Mouse (Mus musculus) embryonic fibroblast, embryonic 13.5 days (primary cell): ENCODE data around the gene Rad21l. TPM values are rescaled to one million over a fixed set of nuclear protein-coding genes. Genes with fewer than 3 reads are reported as not detected.

ENCODE experiments used
- H3K27ac ChIP-seq: 2 replicates; pipeline ENCODE4 v1.5.1; 2012; ENCODE audit warnings: low read length, control low read depth, inconsistent platforms; ENCODE audit not compliant: insufficient read depth
- H3K4me1 ChIP-seq: 2 replicates; pipeline ENCODE4 v1.6.1; 2011; ENCODE audit warnings: low read length; ENCODE audit not compliant: control insufficient read depth, insufficient read depth
- H3K4me3 ChIP-seq: 2 replicates; pipeline ENCODE4 v1.5.1; 2011; ENCODE audit warnings: mild to moderate bottlenecking, control low read depth, low read length; ENCODE audit not compliant: insufficient read depth
- CTCF ChIP-seq: IDR thresholded peaks from 2 replicates; pipeline ENCODE4 v1.5.1; 2011; ENCODE audit warnings: mild to moderate bottlenecking, control low read depth, low read length, moderate library complexity, borderline replicate concordance; ENCODE audit not compliant: insufficient read depth
- POLR2A ChIP-seq: IDR thresholded peaks from 2 replicates; pipeline ENCODE4 v1.6.1; 2011; ENCODE audit warnings: low read depth, mild to moderate bottlenecking, control low read depth, low read length, moderate library complexity
- polyA plus RNA-seq: library from polyadenylated mRNA; stranded (reverse); fragments of >200 nt; gene quantifications from 2 replicates; pipeline ENCODE4 v1.2.4, GENCODE M21; 2011; ENCODE audit warnings: low read depth; ENCODE audit not compliant: missing spikeins, insufficient read length

Gene Rad21l
- polyA plus RNA-seq, 1 experiment, result not detected

GRCm38 (mm10) chr2:151602106-151602505, 66.2 kb downstream of the Rad21l start:
- H3K27ac ChIP-seq, result no peak overlapping the region
- no peak for TF ChIP-seq POLR2A
- no peak for TF ChIP-seq CTCF
- no peak overlapping the region for H3K4me3 ChIP-seq
- H3K4me1 ChIP-seq, result no peaks in the 10 kb centered on the region

GRCm38 (mm10) chr2:151598068-151598467, 70.3 kb downstream of the Rad21l start:
- H3K4me3 ChIP-seq, result no peak overlapping the region
- no peak for TF ChIP-seq POLR2A
- no peak for TF ChIP-seq CTCF
- H3K4me1 ChIP-seq, result no peaks in the 10 kb centered on the region
- H3K27ac ChIP-seq, result no peak overlapping the region

Other genes starting within 250 kb of the Rad21l start
- not detected in 2 replicates for gene 4921509C19Rik, start 192.4 kb downstream of the Rad21l start, polyA plus RNA-seq
- 113 TPM in 2 replicates for gene Nsfl1c, start 174.4 kb downstream of the Rad21l start, polyA plus RNA-seq
- 543 and 620 TPM in 2 replicates for gene Fkbp1a, start 126.0 kb downstream of the Rad21l start, polyA plus RNA-seq
- 0.86 and 0.94 TPM in 2 replicates for gene Sdcbp2, start 95.9 kb downstream of the Rad21l start, polyA plus RNA-seq
- gene Snph, start 35.9 kb downstream of the Rad21l start, polyA plus RNA-seq, result 0.44 and 1.5 TPM in 2 replicates
- gene Tmem74b, start 33.5 kb upstream of the Rad21l start, polyA plus RNA-seq, result not detected in 2 replicates
- 28.7 and 32.7 TPM in 2 replicates for gene Psmf1, start 75.7 kb upstream of the Rad21l start, polyA plus RNA-seq
- not detected in 2 replicates for gene Rspo4, start 174.4 kb upstream of the Rad21l start, polyA plus RNA-seq
- gene Angpt4, start 242.7 kb upstream of the Rad21l start, polyA plus RNA-seq, result 2.1 and 4.8 TPM in 2 replicates